Comparison of ENCODE assay signal across 10 mouse cellular contexts in genomic region chr9:55283516-55283915, GRCm38 (mm10). TPM values are rescaled to one million over a fixed set of nuclear protein-coding genes. Genes with fewer than 3 reads are reported as not detected.
DNase-seq lines count a peak whose midpoint lies in the region; ATAC-seq lines count a peak whose summit lies in the region.
"Had no signal": no experiment of that assay in that cellular context is flagged by ENCODE, and none has a peak within 500 bp of the region (broad histone marks: within the 10 kb centered on the region; RNA-seq: fewer than 3 reads in every experiment).

No protein-coding gene starts in this region.

- peak; percentile 15 for DNase-seq in gastrocnemius, adult 18-20 months (ENCODE audit: low spot score)
- no peak for DNase-seq in gastrocnemius, postnatal 4 days (ENCODE audit: low spot score in 2 of 2)
- DNase-seq in c-Kit-positive CD71-positive TER-119-negative erythroid progenitor cells, embryonic 14.5 days (ENCODE audit: low read depth) = peak; percentile 8
- peak; percentile 52 for DNase-seq in induced T-regulatory cell, adult 2 months (ENCODE audit: low read depth)
- peak; percentile 6 for DNase-seq in liver, embryonic 13.5 days
- no peak for DNase-seq in right cerebral cortex, postnatal 36 days (ENCODE audit: low spot score in 2 of 2)
- no peak for DNase-seq in retina, postnatal 1 day

- peaks cover 3% of the 10 kb centered on the region; the same call in 1 of the 2 replicates for H3K4me1 ChIP-seq in liver, embryonic 13.5 days (replicated peaks)
- H3K4me1 ChIP-seq in stomach, embryonic 16.5 days (ENCODE audit: control insufficient read depth, insufficient read depth, low read length) = peaks cover 3% of the 10 kb centered on the region; the same call in 1 of the 2 replicates

- no peaks in the 10 kb centered on the region for H3K36me3 ChIP-seq in liver, embryonic 13.5 days
- H3K36me3 ChIP-seq in stomach, embryonic 16.5 days (ENCODE audit: control insufficient read depth, insufficient read depth, low read length) = no peaks in the 10 kb centered on the region

- peak overlapping the region; percentile 17; the same call in 1 of the 2 replicates for H3K4me2 ChIP-seq in liver, embryonic 13.5 days
- H3K4me2 ChIP-seq in stomach, embryonic 16.5 days (ENCODE audit: low read depth, low read length) = peak overlapping the region; percentile 41

- H3K9ac ChIP-seq in liver, embryonic 13.5 days = no peak overlapping the region
- no peak overlapping the region for H3K9ac ChIP-seq in stomach, embryonic 16.5 days (ENCODE audit: low read length)

- H3K27me3 ChIP-seq in liver, embryonic 13.5 days = 0 out of 2 replicates have a peak, but pooled peaks cover 9% of the 10 kb centered on the region
- no peaks in the 10 kb centered on the region for H3K27me3 ChIP-seq in stomach, embryonic 16.5 days (ENCODE audit: control insufficient read depth, insufficient read depth, low read length)

- no peak overlapping the region for H3K27ac ChIP-seq in liver, embryonic 13.5 days
- no peak overlapping the region for H3K27ac ChIP-seq in stomach, embryonic 16.5 days (ENCODE audit: low read length)

- no peaks in the 10 kb centered on the region for H3K9me3 ChIP-seq in liver, embryonic 13.5 days (replicated peaks)
- no peaks in the 10 kb centered on the region for H3K9me3 ChIP-seq in stomach, embryonic 16.5 days (replicated peaks; ENCODE audit: control insufficient read depth, low read length)

- WGBS in liver, embryonic 13.5 days (ENCODE audit: insufficient replicate concordance) = 2% methylated on average over 14 of the region's 14 CpGs
- WGBS in stomach, embryonic 16.5 days = 1% methylated on average over 14 of the region's 14 CpGs

- H3K4me3 ChIP-seq in liver, embryonic 13.5 days (replicated peaks) = no peak overlapping the region
- no peak overlapping the region for H3K4me3 ChIP-seq in stomach, embryonic 16.5 days (replicated peaks; ENCODE audit: low read length)
- H3K4me3 ChIP-seq: myocyte had no signal

- no peak for ATAC-seq in liver, embryonic 13.5 days (ENCODE audit: low read depth)
- ATAC-seq in stomach, embryonic 16.5 days (ENCODE audit: insufficient read depth, low FRiP score) = peak; percentile 47; the same call in 1 of the 2 replicates

RNA-seq across cellular contexts. Expression of gene Nrg4, which starts 43.1 kb away (rescaled TPM):
- total RNA-seq in gastrocnemius, adult 18-20 months (2021) = 1 to 10 TPM; 1.2 to 1.8 TPM
- 1 to 10 TPM; 1.5 to 1.6 TPM for total RNA-seq in gastrocnemius, postnatal 4 days (2021)
- 0.46 and 0.60 TPM in 2 replicates for polyA plus RNA-seq in liver, embryonic 13.5 days (2015; fragmentation: Nextera tagmentation; extraction: Ambion mirVana)
- polyA plus RNA-seq in stomach, embryonic 16.5 days (2015; fragmentation: Nextera tagmentation; extraction: Ambion mirVana) = 1.00 and 1.1 TPM in 2 replicates

RNA-seq across cellular contexts. Expression of gene Tmem266, which starts 43.2 kb away (rescaled TPM):
- total RNA-seq in gastrocnemius, adult 18-20 months (2021) = 10 to 100 TPM in 1 of 2 experiments, 1 to 10 TPM in 1; 2.2 to 10.3 TPM
- under 1 TPM; 0.44 to 0.74 TPM for total RNA-seq in gastrocnemius, postnatal 4 days (2021)
- polyA plus RNA-seq in liver, embryonic 13.5 days (2015; fragmentation: Nextera tagmentation; extraction: Ambion mirVana) = 0.05 TPM in 1 of 2 replicates, not detected in the other
- polyA plus RNA-seq in stomach, embryonic 16.5 days (2015; fragmentation: Nextera tagmentation; extraction: Ambion mirVana) = 1.2 TPM in 2 replicates
- polyA plus RNA-seq: C2C12, myocyte had no signal

Comparison
In these comparisons a context has a peak if more than half of its experiments do, and no peak if none do; other contexts are left out.
1. DNase-seq: peak in gastrocnemius, adult 18-20 months (single experiment), c-Kit-positive CD71-positive TER-119-negative erythroid progenitor cells, embryonic 14.5 days (single experiment), induced T-regulatory cell, adult 2 months (single experiment) and liver, embryonic 13.5 days (single experiment); none in gastrocnemius, postnatal 4 days (0 of 2), right cerebral cortex, postnatal 36 days (0 of 2) and retina, postnatal 1 day (single experiment).